Mouse (Mus musculus): ENCODE results near the gene Tspan14.

- TF ChIP-seq GATA1 (IDR thresholded peaks at IDR 0.05; ENCODE audit: borderline replicate concordance, low read length) (no peak), FLI1 (IDR thresholded peaks at IDR 0.05; ENCODE audit: low read length) (no peak)
Measured at GRCm38 (mm10) chr14:40943802-40944201, 22.8 kb downstream of the Tspan14 start.

All from megakaryocyte, embryonic 14.5 days (primary cell).